Mouse (Mus musculus) C2C12 (cell line): ENCODE data around the gene Pbx1. TPM values are rescaled to one million over a fixed set of nuclear protein-coding genes. Genes with fewer than 3 reads are reported as not detected.
A peak's percentile ranks its signal among the peaks of the same experiment; 100 is the strongest.

Experiments
- H3K27me3 ChIP-seq: one replicate; pipeline ENCODE4 v1.6.1; 2011; ENCODE audit not compliant: control insufficient read depth, insufficient read depth, insufficient read length
- H3K36me3 ChIP-seq: one replicate; pipeline ENCODE4 v1.6.1; 2011; ENCODE audit not compliant: control insufficient read depth, insufficient read depth
- H3K4me3 ChIP-seq: one replicate; pipeline ENCODE4 v1.5.1; 2011; ENCODE audit warnings: mild to moderate bottlenecking, control low read depth; ENCODE audit not compliant: poor library complexity, insufficient read depth, severe bottlenecking
- H3K79me2 ChIP-seq: one replicate; pipeline ENCODE4 v1.6.1; 2011; ENCODE audit not compliant: control insufficient read depth, insufficient read depth
- H3K79me3 ChIP-seq: one replicate; pipeline ENCODE4 v1.6.1; 2011; ENCODE audit warnings: low read depth, control low read depth
- H3ac ChIP-seq: one replicate; pipeline ENCODE3; 2011; ENCODE audit warnings: low read depth; ENCODE audit not compliant: control insufficient read depth, insufficient read length
- CEBPB ChIP-seq: IDR thresholded peaks from one replicate; pipeline ENCODE4 v1.6.1; 2011; ENCODE audit warnings: low read depth, mild to moderate bottlenecking, control low read depth, moderate library complexity
- CTCF ChIP-seq: IDR thresholded peaks from one replicate; pipeline ENCODE4 v1.5.1; 2011; ENCODE audit not compliant: control insufficient read depth, insufficient read depth, insufficient read length
- FOSL1 ChIP-seq: IDR thresholded peaks from one replicate; pipeline ENCODE4 v1.8.0; 2011; ENCODE audit warnings: mild to moderate bottlenecking, low read length; ENCODE audit not compliant: poor library complexity, insufficient read depth, severe bottlenecking
- MAX ChIP-seq: IDR thresholded peaks from one replicate; pipeline ENCODE4 v1.6.1; 2011; ENCODE audit warnings: mild to moderate bottlenecking, control low read depth
- MYOD1 ChIP-seq: IDR thresholded peaks from one replicate; pipeline ENCODE4 v1.6.1; 2011; ENCODE audit warnings: low read depth; ENCODE audit not compliant: control insufficient read depth, insufficient read length
- MYOG ChIP-seq: IDR thresholded peaks from one replicate; pipeline ENCODE4 v1.6.1; 2011; ENCODE audit not compliant: control insufficient read depth, insufficient read length; ENCODE audit errors: extremely low read depth
- USF1 ChIP-seq: IDR thresholded peaks from one replicate; pipeline ENCODE4 v1.6.1; 2011; ENCODE audit warnings: low read depth, mild to moderate bottlenecking, control low read depth, moderate library complexity
- polyA plus RNA-seq: library from polyadenylated mRNA; unstranded; fragments of >200 nt; fragmentation: generic; extraction: Trizol; gene quantifications from one replicate; pipeline ENCODE4 v1.2.1, GENCODE M21; 2012; ENCODE audit warnings: missing spikeins

Gene Pbx1
- polyA plus RNA-seq, 1 experiment, result 29.4 TPM

DNA sequence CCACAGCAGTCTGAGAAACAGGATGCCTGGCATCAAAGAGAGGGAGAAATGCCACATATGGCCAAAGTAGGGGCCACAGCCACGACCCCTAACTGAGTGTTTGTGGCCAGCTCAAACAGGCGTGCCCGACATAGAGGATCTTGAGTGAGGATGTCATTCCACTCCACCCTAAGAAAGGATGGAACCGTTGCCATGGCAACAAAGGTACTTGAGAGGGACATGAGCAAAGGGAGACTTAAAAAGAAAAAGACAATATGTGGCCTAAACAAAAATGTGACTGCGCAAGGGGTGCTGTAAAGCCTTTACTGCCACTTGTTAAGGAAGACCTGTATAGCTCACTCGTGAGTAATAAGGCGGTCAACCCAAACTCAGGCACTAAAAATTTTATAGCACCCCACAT, 67.7 kb downstream of the Pbx1 start:
- Histone ChIP-seq H3ac (no peak overlapping the region), H3K79me2 (peaks cover 64% of the 10 kb centered on the region), H3K79me3 (peaks cover 24% of the 10 kb centered on the region), H3K4me3 (no peak overlapping the region), H3K36me3 (peaks cover 31% of the 10 kb centered on the region), H3K27me3 (no peaks in the 10 kb centered on the region)
- TF ChIP-seq FOSL1 (no peak), CEBPB (no peak), USF1 (no peak), MAX (no peak), MYOG (no peak), MYOD1 (no peak), CTCF (no peak)

- H3K27me3 ChIP-seq, result no peaks in the 10 kb centered on the region
- H3K79me3 ChIP-seq, result peaks cover 26% of the 10 kb centered on the region
- TF ChIP-seq USF1 (no peak), MYOD1 (no peak), MYOG (no peak), CEBPB (no peak), MAX (no peak), CTCF (no peak), FOSL1 (no peak)
- H3ac ChIP-seq, result no peak overlapping the region
- peaks cover 76% of the 10 kb centered on the region for H3K79me2 ChIP-seq
- no peak overlapping the region for H3K4me3 ChIP-seq
- peaks cover 35% of the 10 kb centered on the region for H3K36me3 ChIP-seq
Observed at GRCm38 (mm10) chr1:168363053-168363452, 69.0 kb downstream of the Pbx1 start.

- H3K36me3 ChIP-seq, result peaks cover 35% of the 10 kb centered on the region
- peaks cover 81% of the 10 kb centered on the region for H3K79me2 ChIP-seq
- TF ChIP-seq CEBPB (peak; percentile 98), MYOG (no peak), FOSL1 (no peak), USF1 (peak; percentile 5), MYOD1 (no peak)
- H3K4me3 ChIP-seq, result no peak overlapping the region
- no peak overlapping the region for H3ac ChIP-seq
- no peaks in the 10 kb centered on the region for H3K27me3 ChIP-seq
- H3K79me3 ChIP-seq, result peaks cover 26% of the 10 kb centered on the region
Observed at GRCm38 (mm10) chr1:168362464-168362863, 69.6 kb downstream of the Pbx1 start.

- H3K27me3 ChIP-seq, result no peaks in the 10 kb centered on the region
- H3K36me3 ChIP-seq, result peaks cover 20% of the 10 kb centered on the region
- peaks cover 82% of the 10 kb centered on the region for H3K79me2 ChIP-seq
- no peak overlapping the region for H3K4me3 ChIP-seq
- peaks cover 31% of the 10 kb centered on the region for H3K79me3 ChIP-seq
- no peak overlapping the region for H3ac ChIP-seq
- TF ChIP-seq CEBPB (no peak), FOSL1 (no peak), USF1 (no peak), MYOD1 (no peak), MAX (no peak), CTCF (no peak), MYOG (no peak)
Observed at GRCm38 (mm10) chr1:168357680-168358611, 74.1 kb downstream of the Pbx1 start.

- Histone ChIP-seq H3K27me3 (no peaks in the 10 kb centered on the region), H3K4me3 (no peak overlapping the region), H3ac (no peak overlapping the region), H3K79me2 (peaks cover 82% of the 10 kb centered on the region), H3K79me3 (peaks cover 31% of the 10 kb centered on the region), H3K36me3 (peaks cover 20% of the 10 kb centered on the region)
- TF ChIP-seq MYOD1 (no peak), CTCF (no peak), MAX (no peak), USF1 (no peak), MYOG (no peak), FOSL1 (no peak), CEBPB (no peak)
Observed at GRCm38 (mm10) chr1:168356970-168357441, 75.1 kb downstream of the Pbx1 start.

DNA sequence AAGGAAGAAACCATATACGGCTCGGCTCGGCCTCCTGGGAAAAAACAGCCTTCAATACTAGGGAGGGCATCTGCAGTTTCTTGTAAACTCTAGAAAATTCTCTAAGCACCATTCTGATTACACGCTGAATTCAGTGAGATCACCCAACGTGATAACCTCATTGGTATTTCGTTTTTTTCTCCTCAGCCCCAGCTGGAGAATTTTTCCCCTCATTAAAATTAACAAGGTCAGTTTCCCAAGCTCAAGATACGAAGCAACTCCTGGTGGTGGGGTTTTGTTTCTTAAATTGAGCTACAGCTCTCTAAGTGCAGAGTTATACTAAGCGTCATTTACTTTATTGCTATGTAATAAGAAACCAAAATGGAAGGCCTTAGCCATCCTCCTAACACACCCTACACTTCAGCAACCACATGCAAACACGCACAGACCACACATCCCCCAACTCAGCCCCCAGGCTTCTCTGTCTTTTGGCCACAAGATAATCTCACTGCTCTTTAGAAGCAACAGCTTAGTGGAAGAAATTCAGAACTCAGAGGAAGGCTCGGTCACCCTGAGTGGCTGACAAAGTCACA, 76.0 kb downstream of the Pbx1 start:
- H3K79me2 ChIP-seq, result peaks cover 79% of the 10 kb centered on the region
- H3K27me3 ChIP-seq, result no peaks in the 10 kb centered on the region
- no peak for TF ChIP-seq MYOG
- TF ChIP-seq FOSL1, result no peak
- no peak for TF ChIP-seq CTCF
- no peak for TF ChIP-seq CEBPB
- no peak for TF ChIP-seq MYOD1
- no peak for TF ChIP-seq USF1
- TF ChIP-seq MAX, result no peak
- H3K4me3 ChIP-seq, result no peak overlapping the region
- peaks cover 18% of the 10 kb centered on the region for H3K36me3 ChIP-seq
- no peak overlapping the region for H3ac ChIP-seq
- peaks cover 32% of the 10 kb centered on the region for H3K79me3 ChIP-seq
